Mouse (Mus musculus): Measurements from ENCODE around the gene Sat1. TPM values are rescaled to one million over a fixed set of nuclear protein-coding genes. Genes with fewer than 3 reads are reported as not detected.
"Not testable (repeated sequence)": the region's sequence is repeated elsewhere in the genome, so short reads cannot be mapped to it uniquely, and the experiment has no call there.

Gene Sat1
- total RNA-seq (2018; cell fraction: chromatin; rRNA removed): 1,000 to 10,000 TPM in 25 of 26 experiments, 100 to 1,000 TPM in 1; 980 to 3,396 (median 1,945) TPM
- 100 to 1,000 TPM; 322 to 833 (median 593) TPM for total RNA-seq (2018; cell fraction: cytosol; rRNA removed)
- total RNA-seq (2018; cell fraction: nucleus; rRNA removed): 1,000 to 10,000 TPM in 22 of 26 experiments, 100 to 1,000 TPM in 4; 882 to 3,224 (median 1,729) TPM
- 320 to 1,287 TPM (median 826 TPM) in 3 replicates for polyA plus RNA-seq (2018)

GRCm38 (mm10) chrX:155216271-155216670, at the start of gene Sat1:
TSS of gene Sat1 (minus strand) at chrX:155216449.
- peak within 1 kb of the TSS; percentile 69 for H3K4me3 ChIP-seq (ENCODE audit: inconsistent target)
- WGBS (ENCODE audit: missing documents): 22% methylated on average over 17 of the region's 26 CpGs
- peak within 1 kb of the TSS; percentile 90 for H3K27ac ChIP-seq
- peaks cover 27% of the 10 kb centered on the region for H3K79me2 ChIP-seq (ENCODE audit: inconsistent target)
- H3K36me3 ChIP-seq (ENCODE audit: inconsistent target): no peaks in the 10 kb centered on the region

DNA sequence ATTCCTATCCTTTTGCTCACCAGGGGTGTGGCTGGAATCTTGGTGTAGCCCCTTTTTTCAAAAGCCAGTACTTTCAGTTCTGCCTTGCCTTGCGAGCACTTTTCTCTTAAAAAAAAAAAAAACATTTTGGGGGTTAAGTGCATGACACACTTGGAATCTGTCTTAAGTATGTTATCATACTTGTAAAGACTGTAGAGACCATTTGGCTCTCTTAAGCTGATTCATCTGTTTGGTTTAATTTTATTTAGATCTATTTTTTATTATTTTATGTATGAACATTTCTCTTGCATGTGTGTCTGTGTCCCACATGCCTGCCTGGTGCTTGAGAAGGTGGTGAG, 46.6 kb upstream of the Sat1 start:
- peaks cover 50% of the 10 kb centered on the region for H3K79me2 ChIP-seq (ENCODE audit: inconsistent target)
- H3K36me3 ChIP-seq (ENCODE audit: inconsistent target): no peaks in the 10 kb centered on the region
- 20% methylated on average over 1 of the region's 1 CpGs for WGBS (ENCODE audit: missing documents)
- H3K27ac ChIP-seq: peak overlapping the region; percentile 51
- peak overlapping the region; percentile 51 for H3K4me3 ChIP-seq (ENCODE audit: inconsistent target)

DNA sequence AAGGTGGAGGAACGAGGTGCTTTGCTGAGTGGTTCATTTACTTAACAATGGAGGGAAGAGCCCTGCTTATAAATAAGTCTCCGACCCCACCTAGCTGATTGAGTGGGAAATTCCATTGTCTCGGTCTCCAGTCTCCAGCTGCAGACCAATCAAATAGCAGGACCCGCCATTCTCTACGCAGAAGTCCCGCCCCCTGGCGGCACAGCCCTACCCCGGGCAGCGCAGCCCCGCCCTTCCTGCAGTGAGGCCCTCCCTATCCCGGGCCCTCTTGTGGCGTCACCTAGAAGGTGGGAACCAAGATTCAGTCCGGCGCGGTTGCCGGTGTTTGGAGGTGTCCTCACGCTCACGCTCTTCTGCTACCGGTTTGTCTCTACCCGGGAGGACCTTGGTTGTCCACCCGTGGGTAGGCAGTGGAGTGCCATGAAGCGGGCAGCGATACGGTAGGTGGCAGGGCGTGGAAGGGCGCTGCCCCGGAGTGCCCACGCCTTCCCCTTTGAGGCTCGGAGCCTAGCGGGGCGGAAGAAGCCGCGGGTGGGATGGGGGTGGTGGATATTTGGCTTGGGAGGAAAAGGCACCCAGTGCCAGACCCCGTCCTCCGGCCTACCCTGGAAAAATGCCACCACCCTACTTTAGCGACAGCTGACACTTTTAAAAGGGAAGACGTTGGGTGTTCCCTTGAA, 46.1 kb upstream of the Sat1 start, which contains the start of gene Acot9:
Acot9 (plus strand) TSS at position 209 of the 680 bp plus-strand sequence.
- peak within 1 kb of the TSS; percentile 51 for H3K27ac ChIP-seq
- WGBS (ENCODE audit: missing documents): 21% methylated on average over 34 of the region's 37 CpGs
- peak within 1 kb of the TSS; percentile 51 for H3K4me3 ChIP-seq (ENCODE audit: inconsistent target)
- H3K36me3 ChIP-seq (ENCODE audit: inconsistent target): no peaks in the 10 kb centered on the region
- H3K79me2 ChIP-seq (ENCODE audit: inconsistent target): peaks cover 47% of the 10 kb centered on the region

- H3K36me3 ChIP-seq (ENCODE audit: inconsistent target): no peaks in the 10 kb centered on the region
These were observed 40.6 kb upstream of the Sat1 start for GRCm38 (mm10) chrX:155256856-155257255.

DNA sequence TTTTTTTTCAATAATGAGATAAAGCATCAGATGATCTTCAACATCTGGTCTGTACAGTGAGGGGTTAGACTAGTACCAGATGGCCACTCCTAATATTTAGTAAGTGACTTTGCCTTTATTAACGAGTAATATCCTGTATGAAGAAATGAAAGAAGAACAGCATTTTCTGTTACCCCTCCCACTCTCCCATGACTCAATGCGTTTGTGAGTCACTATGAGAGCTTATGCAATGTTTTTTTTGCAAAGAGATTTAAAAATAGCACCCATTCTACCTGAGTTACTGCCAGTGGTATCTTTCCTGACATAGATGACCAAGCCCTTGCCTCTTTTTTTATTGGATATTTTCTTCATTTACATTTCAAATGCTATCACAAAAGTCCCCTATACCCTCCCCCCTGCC, 2.0 kb upstream of the Sat1 start:
- no peak overlapping the region for H3K27ac ChIP-seq
- WGBS (ENCODE audit: missing documents): 11% methylated on average over 2 of the region's 2 CpGs
- no peaks in the 10 kb centered on the region for H3K36me3 ChIP-seq (ENCODE audit: inconsistent target)
- H3K4me3 ChIP-seq (ENCODE audit: inconsistent target): no peak overlapping the region
- peaks cover 27% of the 10 kb centered on the region for H3K79me2 ChIP-seq (ENCODE audit: inconsistent target)

More at GRCm38 (mm10) chrX:155256856-155257255, 40.6 kb upstream of the Sat1 start:
- H3K4me3 ChIP-seq (ENCODE audit: inconsistent target): no peak overlapping the region
- H3K27ac ChIP-seq: no peak overlapping the region
- H3K79me2 ChIP-seq (ENCODE audit: inconsistent target): no peaks in the 10 kb centered on the region

GRCm38 (mm10) chrX:155215501-155216248, 574 bp downstream of the Sat1 start:
- Histone ChIP-seq H3K79me2 (ENCODE audit: inconsistent target) (peaks cover 27% of the 10 kb centered on the region), H3K36me3 (ENCODE audit: inconsistent target) (no peaks in the 10 kb centered on the region), H3K27ac (peak overlapping the region; percentile 90), H3K4me3 (ENCODE audit: inconsistent target) (peak overlapping the region; percentile 69)
- WGBS (ENCODE audit: missing documents): 26% methylated on average over 20 of the region's 24 CpGs

DNA sequence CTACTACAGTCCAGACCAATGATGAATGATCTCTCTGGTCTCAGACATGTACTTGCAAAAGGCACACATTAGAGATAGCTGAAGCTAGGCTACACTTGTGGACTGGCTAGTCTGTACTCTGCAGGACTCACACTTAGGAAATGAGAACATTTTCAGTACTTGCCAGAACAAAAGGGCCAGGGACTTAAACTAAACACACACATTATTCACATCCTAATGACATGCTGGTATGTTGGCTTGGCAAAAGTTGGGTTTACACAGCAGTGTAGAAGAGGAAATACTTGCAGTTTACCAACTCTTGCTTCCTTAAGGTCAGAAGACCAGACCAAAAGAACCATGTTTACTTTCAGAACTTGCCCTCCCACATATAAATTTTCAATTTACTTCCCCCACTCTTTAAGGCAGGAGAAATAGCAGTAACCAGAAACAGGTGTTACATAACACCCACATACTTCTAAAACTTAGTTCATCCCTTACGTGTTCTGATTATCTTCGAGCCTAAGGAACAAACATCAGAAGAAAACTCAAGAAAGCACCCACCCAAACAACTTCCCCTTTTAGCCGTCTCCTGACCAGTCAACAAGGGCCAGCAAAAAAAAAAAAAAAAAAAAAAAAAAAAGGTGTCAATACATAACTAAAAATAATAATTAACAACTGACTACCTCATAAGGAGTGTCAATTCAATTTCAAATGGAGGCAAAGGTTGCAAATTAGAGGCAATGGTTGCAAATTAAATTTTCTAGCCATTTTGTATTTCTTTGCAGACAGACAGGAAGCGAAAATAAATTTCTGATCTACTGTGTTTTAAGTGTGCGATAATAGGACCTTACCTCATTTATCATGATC, 1.7 kb downstream of the Sat1 start:
- Histone ChIP-seq H3K27ac (peak overlapping the region; percentile 90), H3K79me2 (ENCODE audit: inconsistent target) (peaks cover 27% of the 10 kb centered on the region), H3K4me3 (ENCODE audit: inconsistent target) (peak overlapping the region; percentile 69), H3K36me3 (ENCODE audit: inconsistent target) (no peaks in the 10 kb centered on the region)
- WGBS (ENCODE audit: missing documents): 49% methylated on average over 3 of the region's 5 CpGs

DNA sequence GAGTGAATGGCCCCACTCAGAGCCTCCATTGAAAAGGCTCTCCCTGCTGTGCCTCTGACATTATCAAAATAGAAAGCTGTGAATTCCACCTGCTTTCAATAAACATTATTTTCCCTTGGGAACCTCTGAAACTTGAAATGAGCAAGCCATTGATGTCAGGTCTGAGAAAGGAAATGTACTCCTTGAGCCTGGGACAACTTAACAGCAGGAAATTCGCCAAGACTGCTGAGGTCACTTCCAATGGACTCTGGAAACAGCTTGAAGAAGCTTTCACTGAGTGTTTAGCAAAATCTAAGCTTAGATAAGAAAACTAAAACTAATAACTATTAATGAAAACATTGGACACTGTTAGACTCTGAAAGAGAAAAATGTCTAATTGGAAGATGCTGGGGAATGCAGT, 7.6 kb downstream of the Sat1 start:
- no peak overlapping the region for H3K4me3 ChIP-seq (ENCODE audit: inconsistent target)
- peaks cover 4% of the 10 kb centered on the region for H3K79me2 ChIP-seq (ENCODE audit: inconsistent target)
- H3K27ac ChIP-seq: no peak overlapping the region
- H3K36me3 ChIP-seq (ENCODE audit: inconsistent target): no peaks in the 10 kb centered on the region
- WGBS (ENCODE audit: missing documents): 54% methylated on average over 1 of the region's 1 CpGs

DNA sequence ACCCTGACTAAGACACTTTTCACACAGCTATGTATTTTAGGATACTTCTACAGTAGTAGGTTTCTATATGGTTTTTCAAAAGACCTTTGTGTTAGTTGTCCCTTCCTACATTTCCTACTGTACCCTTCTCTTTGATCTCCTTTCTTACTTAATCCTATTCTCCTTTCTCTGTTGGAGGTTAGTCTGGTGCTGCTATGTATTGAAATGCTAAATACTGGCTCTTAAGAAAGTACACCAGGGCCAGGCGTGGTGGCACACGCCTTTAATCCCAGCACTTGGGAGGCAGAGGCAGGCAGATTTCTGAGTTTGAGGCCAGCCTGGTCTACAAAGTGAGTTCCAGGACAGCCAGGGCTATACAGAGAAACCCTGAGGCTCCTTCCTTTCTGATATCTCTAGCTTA, 10.8 kb downstream of the Sat1 start:
- WGBS (ENCODE audit: missing documents): no CpG with 5 or more reads among the region's 2 CpGs
- not testable (repeated sequence) for H3K36me3 ChIP-seq (ENCODE audit: inconsistent target)

DNA sequence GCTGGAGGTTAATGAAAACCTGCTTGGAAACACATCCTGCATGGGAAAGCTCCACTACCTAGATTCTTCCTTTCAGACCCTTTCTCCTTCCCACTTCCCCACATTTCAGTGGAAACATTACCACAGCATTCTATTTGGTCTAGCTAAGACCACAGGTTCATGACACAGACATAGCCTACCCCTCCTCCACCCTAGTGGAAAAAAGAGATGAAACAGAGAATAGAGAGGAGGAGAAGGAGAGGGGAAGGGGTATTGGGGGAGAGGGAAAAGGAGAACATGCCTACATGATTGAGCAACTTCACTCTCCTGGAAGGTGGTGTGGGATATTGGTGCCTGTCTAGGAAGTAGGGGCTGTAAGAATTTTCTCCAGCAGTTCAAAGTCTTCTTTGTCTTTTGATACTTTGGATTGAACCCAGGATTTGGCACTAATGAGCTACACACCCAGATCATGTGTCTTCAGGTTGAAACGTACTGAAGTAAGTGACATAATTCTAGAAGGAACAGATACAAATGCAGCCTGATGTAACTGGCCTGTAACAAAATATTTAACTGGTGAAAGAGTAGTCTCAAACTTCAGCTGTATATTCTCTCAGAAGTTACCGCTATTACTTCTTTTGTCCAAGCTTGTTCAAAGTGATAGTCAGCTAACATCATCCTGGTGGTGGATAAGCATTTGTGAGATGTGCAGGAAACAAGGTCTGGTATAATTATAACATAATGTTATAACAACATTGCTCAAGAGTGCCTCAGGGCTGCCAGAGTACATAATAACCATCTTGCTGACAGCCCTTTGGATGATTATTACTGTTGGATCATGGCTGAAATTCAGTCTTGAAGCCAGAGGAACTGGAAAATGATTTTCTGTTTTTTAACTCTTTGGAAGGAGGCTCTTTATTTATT, 13.6 kb downstream of the Sat1 start:
- WGBS (ENCODE audit: missing documents): 77% methylated on average over 2 of the region's 2 CpGs
- Histone ChIP-seq H3K36me3 (ENCODE audit: inconsistent target) (no peaks in the 10 kb centered on the region), H3K79me2 (ENCODE audit: inconsistent target) (no peaks in the 10 kb centered on the region), H3K27ac (no peak overlapping the region), H3K4me3 (ENCODE audit: inconsistent target) (no peak overlapping the region)

More for the DNA sequence above, 10.8 kb downstream of the Sat1 start:
- H3K79me2 ChIP-seq (ENCODE audit: inconsistent target); H3K4me3 ChIP-seq (ENCODE audit: inconsistent target); H3K27ac ChIP-seq: not testable (repeated sequence)

DNA sequence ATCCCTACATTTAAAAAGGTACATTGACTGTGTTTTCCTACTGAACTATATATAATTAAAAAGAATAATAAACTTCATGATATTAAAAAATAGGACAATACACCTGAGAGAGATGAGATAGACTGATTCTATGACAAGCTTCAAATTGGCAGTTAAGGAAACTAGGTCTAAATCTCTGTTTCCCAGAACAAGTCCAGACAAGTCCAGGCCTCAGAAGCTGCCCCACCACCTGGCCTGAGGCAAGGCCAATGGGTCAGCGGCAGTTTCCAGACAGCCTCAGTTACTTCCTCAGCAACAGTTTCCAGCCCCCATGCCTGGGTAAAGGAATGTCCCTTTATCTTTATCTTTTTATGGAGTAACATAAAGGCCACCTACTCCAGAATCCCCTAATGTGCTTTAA, 14.4 kb downstream of the Sat1 start:
- H3K79me2 ChIP-seq (ENCODE audit: inconsistent target): no peaks in the 10 kb centered on the region
- no peak overlapping the region for H3K4me3 ChIP-seq (ENCODE audit: inconsistent target)
- H3K27ac ChIP-seq: no peak overlapping the region
- WGBS (ENCODE audit: missing documents): 71% methylated on average over 1 of the region's 1 CpGs
- H3K36me3 ChIP-seq (ENCODE audit: inconsistent target): no peaks in the 10 kb centered on the region

- Histone ChIP-seq H3K4me3 (ENCODE audit: inconsistent target) (no peak overlapping the region), H3K27ac (peak overlapping the region; percentile 17; the same call in 1 of the 2 replicates), H3K36me3 (ENCODE audit: inconsistent target) (no peaks in the 10 kb centered on the region), H3K79me2 (ENCODE audit: inconsistent target) (no peaks in the 10 kb centered on the region)
- 33% methylated on average over 1 of the region's 4 CpGs for WGBS (ENCODE audit: missing documents)
These were observed 21.3 kb downstream of the Sat1 start for GRCm38 (mm10) chrX:155194979-155195378.

DNA sequence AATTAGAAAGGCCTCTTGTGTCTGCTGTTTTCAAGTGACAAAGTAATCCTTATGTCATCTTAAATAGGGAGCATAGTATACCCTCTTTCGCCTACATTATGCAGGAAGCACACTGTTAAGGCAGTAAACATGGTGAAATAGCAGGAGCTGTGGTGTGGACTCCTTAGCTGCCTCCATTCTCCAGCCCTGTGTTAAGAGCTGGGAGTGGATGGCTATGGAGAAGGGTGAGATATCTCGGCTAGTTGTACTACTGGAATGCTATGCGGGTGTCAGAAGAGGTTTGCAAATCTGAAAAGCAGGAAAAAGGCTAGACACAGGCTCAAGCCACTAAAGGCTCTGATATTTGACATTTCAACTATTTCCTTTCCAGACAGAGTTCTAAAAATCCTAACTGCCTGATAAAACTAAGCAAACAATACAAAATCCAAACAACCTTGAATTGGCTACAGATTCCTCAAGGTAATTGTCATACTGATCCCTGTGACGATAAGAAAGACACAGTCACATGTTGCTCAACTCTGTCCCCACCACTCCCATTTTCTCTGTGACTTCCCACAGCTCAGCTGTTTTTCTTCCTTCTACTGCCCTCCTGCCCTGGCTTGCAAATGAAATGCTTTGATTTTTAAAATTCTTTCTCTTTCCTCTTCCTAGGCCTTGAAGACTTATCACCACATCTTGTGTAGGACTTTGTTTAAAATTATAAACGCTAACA, 22.4 kb downstream of the Sat1 start:
- peak overlapping the region; percentile 65 for H3K27ac ChIP-seq
- H3K79me2 ChIP-seq (ENCODE audit: inconsistent target): no peaks in the 10 kb centered on the region
- WGBS (ENCODE audit: missing documents): 79% methylated on average over 5 of the region's 5 CpGs
- no peak overlapping the region for H3K4me3 ChIP-seq (ENCODE audit: inconsistent target)
- H3K36me3 ChIP-seq (ENCODE audit: inconsistent target): no peaks in the 10 kb centered on the region

Data from macrophage (primary cell).